Mouse (Mus musculus): ENCODE data around the gene Mtmr4. TPM values are rescaled to one million over a fixed set of nuclear protein-coding genes. Genes with fewer than 3 reads are reported as not detected.

The Mtmr4 gene
- polyA plus RNA-seq, 1 experiment: 22.1 TPM

GRCm38 (mm10) chr11:87592354-87592695 lies 363 bp downstream of the Mtmr4 start:
- no peak for DNase-seq
- Histone ChIP-seq H3K4me1 (ENCODE audit: control insufficient read depth, insufficient read depth, low read length) (peaks cover 14% of the 10 kb centered on the region), H3K4me3 (replicated peaks; ENCODE audit: extremely low read depth, low read depth, low read length) (peak overlapping the region; percentile 69)
- under 1% methylated on average over 15 of the region's 15 CpGs for WGBS
- TF ChIP-seq CTCF (IDR thresholded peaks at IDR 0.05; ENCODE audit: insufficient read depth, low read length) (no peak), POLR2A (IDR thresholded peaks at IDR 0.05; ENCODE audit: borderline replicate concordance, extremely low read depth, low read depth, low read length) (no peak)

- H3K4me3 ChIP-seq (replicated peaks; ENCODE audit: extremely low read depth, low read depth, low read length): peak overlapping the region; percentile 69
- no peak for TF ChIP-seq CTCF (IDR thresholded peaks at IDR 0.05; ENCODE audit: insufficient read depth, low read length)
- TF ChIP-seq POLR2A (IDR thresholded peaks at IDR 0.05; ENCODE audit: borderline replicate concordance, extremely low read depth, low read depth, low read length): no peak
- peaks cover 14% of the 10 kb centered on the region for H3K4me1 ChIP-seq (ENCODE audit: control insufficient read depth, insufficient read depth, low read length)
- 31% methylated on average over 13 of the region's 13 CpGs for WGBS
- no peak for DNase-seq
Observed at GRCm38 (mm10) chr11:87592713-87593598, 994 bp downstream of the Mtmr4 start.

DNA sequence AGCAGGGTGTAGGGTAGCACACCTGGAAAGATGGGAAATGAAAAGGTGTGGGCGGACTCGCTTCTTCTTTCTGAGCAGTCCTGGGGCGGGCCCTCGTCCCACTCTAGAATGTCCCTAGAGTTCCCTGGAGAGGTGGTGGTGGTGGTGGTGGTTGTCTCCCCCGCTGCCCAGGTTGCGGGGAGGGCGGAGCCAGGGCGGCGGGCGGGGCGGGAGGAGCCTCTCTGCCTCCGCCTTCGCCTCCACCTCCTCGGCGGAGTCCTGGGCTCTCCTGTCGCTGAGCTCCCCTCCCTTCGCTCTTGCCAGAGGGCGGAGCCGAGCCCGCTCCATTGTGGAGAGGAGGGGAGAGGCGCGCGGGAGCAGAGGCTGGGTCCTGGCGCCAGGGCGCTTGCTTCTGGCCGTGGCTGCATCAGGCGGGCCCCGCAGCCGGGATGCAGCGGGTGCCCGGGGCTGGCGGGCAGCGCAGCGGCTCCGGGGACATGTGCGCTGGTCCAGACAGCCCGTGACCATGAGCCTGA lies 3.4 kb downstream of the Mtmr4 start:
- peak; percentile 83 for DNase-seq
- TF ChIP-seq POLR2A (IDR thresholded peaks at IDR 0.05; ENCODE audit: borderline replicate concordance, extremely low read depth, low read depth, low read length) (peak; percentile 4; the same call in 1 of the 2 replicates), CTCF (IDR thresholded peaks at IDR 0.05; ENCODE audit: insufficient read depth, low read length) (no peak)
- H3K4me3 ChIP-seq (replicated peaks; ENCODE audit: extremely low read depth, low read depth, low read length): peak overlapping the region; percentile 55
- H3K4me1 ChIP-seq (ENCODE audit: control insufficient read depth, insufficient read depth, low read length): peaks cover 12% of the 10 kb centered on the region
- WGBS: 3% methylated on average over 35 of the region's 37 CpGs

DNA sequence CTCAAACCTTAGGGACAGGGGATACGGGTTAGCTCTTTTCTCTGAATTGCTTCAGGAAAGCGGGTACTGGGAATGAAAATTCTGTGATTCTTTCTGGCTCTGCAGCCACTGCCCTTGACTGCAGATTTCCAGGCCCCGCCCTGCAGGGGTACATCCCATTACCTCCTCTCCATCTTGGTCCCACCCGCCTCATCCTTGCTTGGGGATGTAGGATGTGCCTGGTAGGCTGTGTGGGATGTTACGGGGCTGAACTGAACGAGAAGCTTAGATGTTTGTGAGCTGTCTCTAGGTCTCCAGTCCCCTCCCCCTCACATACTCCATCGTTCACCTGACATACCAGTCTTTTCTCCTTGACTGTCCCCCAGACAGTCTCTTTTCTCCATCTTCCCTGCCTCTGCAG lies 4.0 kb downstream of the Mtmr4 start:
- peaks cover 12% of the 10 kb centered on the region for H3K4me1 ChIP-seq (ENCODE audit: control insufficient read depth, insufficient read depth, low read length)
- no peak for TF ChIP-seq POLR2A (IDR thresholded peaks at IDR 0.05; ENCODE audit: borderline replicate concordance, extremely low read depth, low read depth, low read length)
- no peak for DNase-seq
- WGBS: 22% methylated on average over 7 of the region's 7 CpGs
- H3K4me3 ChIP-seq (replicated peaks; ENCODE audit: extremely low read depth, low read depth, low read length): peak overlapping the region; percentile 55

DNA sequence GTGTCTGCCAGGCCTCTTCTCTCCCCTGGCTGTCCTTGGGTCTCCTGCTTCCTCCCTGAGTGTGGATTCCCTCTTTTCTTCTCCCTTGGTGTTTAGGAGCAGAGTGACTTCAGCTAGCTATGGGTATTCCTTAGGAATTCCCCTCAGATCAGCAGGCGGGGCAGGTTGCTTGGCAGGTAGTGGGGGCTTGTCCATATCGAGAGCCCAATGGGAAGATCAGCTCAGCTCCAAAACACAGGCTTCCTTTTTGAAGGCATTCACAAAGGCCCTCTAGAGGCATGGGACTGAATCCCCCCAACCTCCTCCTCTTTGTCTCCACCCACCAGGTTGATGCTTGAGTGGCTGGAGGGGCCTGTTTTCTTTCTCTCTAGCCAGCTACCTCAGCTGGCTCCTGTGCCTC lies 4.5 kb downstream of the Mtmr4 start:
- TF ChIP-seq CTCF (IDR thresholded peaks at IDR 0.05; ENCODE audit: insufficient read depth, low read length): no peak
- no peak for TF ChIP-seq POLR2A (IDR thresholded peaks at IDR 0.05; ENCODE audit: borderline replicate concordance, extremely low read depth, low read depth, low read length)
- Histone ChIP-seq H3K4me1 (ENCODE audit: control insufficient read depth, insufficient read depth, low read length) (peaks cover 12% of the 10 kb centered on the region), H3K4me3 (replicated peaks; ENCODE audit: extremely low read depth, low read depth, low read length) (no peak overlapping the region)
- no peak for DNase-seq
- WGBS: 53% methylated on average over 2 of the region's 2 CpGs

DNA sequence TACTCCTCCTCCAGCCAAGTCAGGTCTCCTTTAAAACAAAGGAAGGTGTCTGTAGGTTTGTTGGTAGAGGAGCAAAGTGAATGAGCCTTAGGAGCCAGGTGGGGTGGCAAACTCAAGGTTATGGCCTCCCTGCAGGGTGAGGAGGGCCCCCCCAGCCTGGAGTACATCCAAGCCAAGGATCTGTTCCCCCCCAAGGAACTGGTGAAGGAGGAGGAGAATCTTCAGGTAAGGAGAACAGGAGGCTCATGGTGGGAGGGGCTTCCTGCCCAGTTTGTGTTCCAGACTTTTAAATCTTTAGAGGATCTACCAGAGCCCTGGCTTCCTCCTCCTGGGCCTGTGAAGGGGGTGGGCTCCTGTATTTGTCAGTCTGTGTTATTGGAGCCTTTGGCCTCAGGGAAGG lies 5.1 kb downstream of the Mtmr4 start:
- TF ChIP-seq CTCF (IDR thresholded peaks at IDR 0.05; ENCODE audit: insufficient read depth, low read length): no peak
- TF ChIP-seq POLR2A (IDR thresholded peaks at IDR 0.05; ENCODE audit: borderline replicate concordance, extremely low read depth, low read depth, low read length): no peak
- Histone ChIP-seq H3K4me3 (replicated peaks; ENCODE audit: extremely low read depth, low read depth, low read length) (no peak overlapping the region), H3K4me1 (ENCODE audit: control insufficient read depth, insufficient read depth, low read length) (peaks cover 12% of the 10 kb centered on the region)
- no peak for DNase-seq

GRCm38 (mm10) chr11:87599395-87600089 lies 7.6 kb downstream of the Mtmr4 start:
- DNase-seq: no peak
- WGBS: 79% methylated on average over 13 of the region's 13 CpGs
- TF ChIP-seq CTCF (IDR thresholded peaks at IDR 0.05; ENCODE audit: insufficient read depth, low read length): no peak
- no peak for TF ChIP-seq POLR2A (IDR thresholded peaks at IDR 0.05; ENCODE audit: borderline replicate concordance, extremely low read depth, low read depth, low read length)
- H3K4me3 ChIP-seq (replicated peaks; ENCODE audit: extremely low read depth, low read depth, low read length): no peak overlapping the region
- H3K4me1 ChIP-seq (ENCODE audit: control insufficient read depth, insufficient read depth, low read length): peaks cover 4% of the 10 kb centered on the region; the same call in 1 of the 2 replicates

GRCm38 (mm10) chr11:87600322-87600853 lies 8.4 kb downstream of the Mtmr4 start:
- WGBS: 85% methylated on average over 10 of the region's 10 CpGs
- H3K4me3 ChIP-seq (replicated peaks; ENCODE audit: extremely low read depth, low read depth, low read length): no peak overlapping the region
- TF ChIP-seq CTCF (IDR thresholded peaks at IDR 0.05; ENCODE audit: insufficient read depth, low read length): no peak
- no peak for TF ChIP-seq POLR2A (IDR thresholded peaks at IDR 0.05; ENCODE audit: borderline replicate concordance, extremely low read depth, low read depth, low read length)
- H3K4me1 ChIP-seq (ENCODE audit: control insufficient read depth, insufficient read depth, low read length): peaks cover 4% of the 10 kb centered on the region; the same call in 1 of the 2 replicates
- DNase-seq: no peak

DNA sequence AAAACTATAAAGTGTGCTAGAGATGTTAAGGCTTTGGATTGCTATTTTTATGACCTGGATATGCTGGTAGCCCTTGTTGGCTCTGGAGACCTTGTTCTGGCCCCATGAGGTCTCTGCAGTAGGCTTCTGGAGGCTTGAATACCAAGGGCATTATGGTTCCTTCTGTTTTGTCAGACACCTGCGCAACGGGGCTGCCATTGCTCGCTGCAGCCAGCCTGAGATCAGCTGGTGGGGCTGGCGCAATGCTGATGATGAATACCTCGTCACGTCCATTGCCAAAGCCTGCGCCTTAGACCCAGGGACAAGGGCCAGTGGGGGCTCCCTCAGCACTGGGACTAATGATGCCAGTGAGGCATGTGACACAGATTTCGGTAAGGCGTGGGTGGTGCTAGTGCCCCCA lies 10.3 kb downstream of the Mtmr4 start:
- 95% methylated on average over 9 of the region's 9 CpGs for WGBS
- DNase-seq: no peak

More for the DNA sequence above, 10.3 kb downstream of the Mtmr4 start:
- TF ChIP-seq POLR2A (IDR thresholded peaks at IDR 0.05; ENCODE audit: borderline replicate concordance, extremely low read depth, low read depth, low read length): no peak
- Histone ChIP-seq H3K4me1 (ENCODE audit: control insufficient read depth, insufficient read depth, low read length) (no peaks in the 10 kb centered on the region; the same call in 1 of the 2 replicates), H3K4me3 (replicated peaks; ENCODE audit: extremely low read depth, low read depth, low read length) (no peak overlapping the region)

All from lung, adult 2 months (tissue).